Mouse (Mus musculus) lung, postnatal 0 days (tissue): ENCODE measurements around the gene Rbp1. TPM values are rescaled to one million over a fixed set of nuclear protein-coding genes. Genes with fewer than 3 reads are reported as not detected.

Experiments
- ATAC-seq: fragments of 200-750 bp; cut with Nextera tagmentation; 2 replicates; pipeline ENCODE4 v1.8.0; 2017; ENCODE audit warnings: moderate library complexity
- DNase-seq: peaks from one replicate; pipeline ENCODE4 v3.0.0-alpha.2; 2016; ENCODE audit warnings: low spot score
- H3K27ac ChIP-seq: fragments of 300-500 bp; sonication (generic); 2 replicates; pipeline ENCODE4 v1.5.1; 2014; ENCODE audit warnings: antibody characterized with exemption, mild to moderate bottlenecking, low read length, mixed read lengths
- H3K27me3 ChIP-seq: fragments of 300-500 bp; sonication (generic); replicated peaks from 2 replicates; pipeline ENCODE4 v1.6.1; 2014; ENCODE audit warnings: low read length, mixed read lengths; ENCODE audit not compliant: insufficient read depth
- H3K36me3 ChIP-seq: fragments of 300-500 bp; sonication (generic); 2 replicates; pipeline ENCODE4 v1.6.1; 2014; ENCODE audit warnings: low read length, mixed read lengths; ENCODE audit not compliant: insufficient read depth
- H3K4me1 ChIP-seq: fragments of 300-500 bp; sonication (generic); 2 replicates; pipeline ENCODE4 v1.6.1; 2014; ENCODE audit warnings: antibody characterized with exemption, low read depth, low read length, mixed read lengths; ENCODE audit not compliant: insufficient read depth
- H3K4me2 ChIP-seq: fragments of 300-500 bp; sonication (generic); replicated peaks from 2 replicates; pipeline ENCODE4 v1.6.1; 2014; ENCODE audit warnings: low read depth, mild to moderate bottlenecking, low read length, moderate library complexity, mixed read lengths
- H3K4me3 ChIP-seq: fragments of 300-500 bp; sonication (generic); 2 replicates; pipeline ENCODE4 v1.5.1; 2014; ENCODE audit warnings: low read depth, low read length
- H3K9ac ChIP-seq: fragments of 300-500 bp; sonication (generic); replicated peaks from 2 replicates; pipeline ENCODE4 v1.6.1; 2014; ENCODE audit warnings: low read depth, mild to moderate bottlenecking
- H3K9me3 ChIP-seq: fragments of 300-500 bp; sonication (generic); 2 replicates; pipeline ENCODE4 v1.6.1; 2016; ENCODE audit warnings: low read length, mixed read lengths
- CTCF ChIP-seq: IDR thresholded peaks from 2 replicates; pipeline ENCODE4 v1.5.1; 2016; ENCODE audit warnings: antibody characterized with exemption, mild to moderate bottlenecking
- EP300 ChIP-seq: IDR thresholded peaks from 2 replicates; pipeline ENCODE4 v1.6.1; 2016; ENCODE audit warnings: antibody characterized with exemption, mild to moderate bottlenecking, control low read depth
- whole genome bisulfite sequencing: fragments of 180-500 bp; shearing (Covaris S2); extraction: QIAGEN DNeasy Blood & Tissue Kit; methylation state at CpG from one replicate; pipeline ENCODE4 v1.1.7; 2014; 5-methylcytosine and 5-hydroxymethylcytosine counted together
- polyA plus RNA-seq: library from polyadenylated mRNA; unstranded; fragments of >200 nt; fragmentation: Nextera tagmentation; extraction: Ambion mirVana; gene quantifications from 2 replicates; pipeline ENCODE4 v1.2.1, GENCODE M21; 2015

The Rbp1 gene
- polyA plus RNA-seq, 1 experiment from 2014 or later: 72.6 TPM

- Histone ChIP-seq H3K9ac (no peak overlapping the region), H3K4me2 (no peak overlapping the region), H3K27me3 (no peaks in the 10 kb centered on the region), H3K36me3 (no peaks in the 10 kb centered on the region), H3K4me3 (no peak overlapping the region), H3K4me1 (no peaks in the 10 kb centered on the region), H3K27ac (no peak overlapping the region), H3K9me3 (no peaks in the 10 kb centered on the region)
- no peak for DNase-seq
- TF ChIP-seq CTCF: no peak
- TF ChIP-seq EP300: no peak
- 78% methylated on average over 10 of the region's 10 CpGs for WGBS
- ATAC-seq: no peak
Observed at GRCm38 (mm10) chr9:98387741-98388632, 34.8 kb upstream of the Rbp1 start.

- H3K9ac ChIP-seq: no peak overlapping the region
- no peak overlapping the region for H3K27ac ChIP-seq
- no peak overlapping the region for H3K4me3 ChIP-seq
- no peak for ATAC-seq
- TF ChIP-seq EP300: no peak
- no peak for TF ChIP-seq CTCF
- H3K27me3 ChIP-seq: no peaks in the 10 kb centered on the region
- H3K4me2 ChIP-seq: no peak overlapping the region
- no peaks in the 10 kb centered on the region for H3K9me3 ChIP-seq
- 85% methylated on average over 5 of the region's 5 CpGs for WGBS
- no peak for DNase-seq
- no peaks in the 10 kb centered on the region for H3K4me1 ChIP-seq
- no peaks in the 10 kb centered on the region for H3K36me3 ChIP-seq
Observed at GRCm38 (mm10) chr9:98388633-98388965, 34.2 kb upstream of the Rbp1 start.

- Histone ChIP-seq H3K9ac (no peak overlapping the region), H3K4me1 (no peaks in the 10 kb centered on the region), H3K36me3 (no peaks in the 10 kb centered on the region), H3K27ac (no peak overlapping the region), H3K27me3 (no peaks in the 10 kb centered on the region), H3K4me3 (no peak overlapping the region), H3K4me2 (no peak overlapping the region), H3K9me3 (no peaks in the 10 kb centered on the region)
- WGBS: 78% methylated on average over 4 of the region's 4 CpGs
- DNase-seq (no peak), ATAC-seq (no peak)
- TF ChIP-seq CTCF (no peak), EP300 (no peak)
Observed at GRCm38 (mm10) chr9:98393496-98393895, 29.3 kb upstream of the Rbp1 start.

- Histone ChIP-seq H3K9me3 (no peaks in the 10 kb centered on the region), H3K4me2 (no peak overlapping the region), H3K36me3 (no peaks in the 10 kb centered on the region), H3K27ac (no peak overlapping the region), H3K9ac (no peak overlapping the region), H3K4me1 (no peaks in the 10 kb centered on the region), H3K27me3 (no peaks in the 10 kb centered on the region), H3K4me3 (no peak overlapping the region)
- TF ChIP-seq EP300: no peak
- TF ChIP-seq CTCF: no peak
- 64% methylated on average over 6 of the region's 6 CpGs for WGBS
- ATAC-seq (no peak), DNase-seq (no peak)
Observed at GRCm38 (mm10) chr9:98397211-98397610, 25.6 kb upstream of the Rbp1 start.

GRCm38 (mm10) chr9:98397866-98398265, 24.9 kb upstream of the Rbp1 start:
- no peaks in the 10 kb centered on the region for H3K9me3 ChIP-seq
- H3K4me1 ChIP-seq: no peaks in the 10 kb centered on the region
- H3K27me3 ChIP-seq: no peaks in the 10 kb centered on the region
- 75% methylated on average over 3 of the region's 3 CpGs for WGBS
- H3K9ac ChIP-seq: no peak overlapping the region
- TF ChIP-seq CTCF (no peak), EP300 (no peak)
- DNase-seq (no peak), ATAC-seq (no peak)
- H3K4me2 ChIP-seq: no peak overlapping the region
- no peak overlapping the region for H3K4me3 ChIP-seq
- H3K36me3 ChIP-seq: no peaks in the 10 kb centered on the region
- H3K27ac ChIP-seq: no peak overlapping the region

GRCm38 (mm10) chr9:98400185-98400894, 22.4 kb upstream of the Rbp1 start:
- 72% methylated on average over 13 of the region's 13 CpGs for WGBS
- H3K4me3 ChIP-seq: no peak overlapping the region
- no peak for TF ChIP-seq EP300
- TF ChIP-seq CTCF: no peak
- H3K9ac ChIP-seq: no peak overlapping the region
- H3K36me3 ChIP-seq: no peaks in the 10 kb centered on the region
- no peaks in the 10 kb centered on the region for H3K4me1 ChIP-seq
- H3K27ac ChIP-seq: no peak overlapping the region
- H3K4me2 ChIP-seq: no peak overlapping the region
- H3K9me3 ChIP-seq: no peaks in the 10 kb centered on the region
- DNase-seq (no peak), ATAC-seq (no peak)
- no peaks in the 10 kb centered on the region for H3K27me3 ChIP-seq
